Mouse (Mus musculus): ENCODE results near the gene Hist1h2bh. TPM values are rescaled to one million over a fixed set of nuclear protein-coding genes. Genes with fewer than 3 reads are reported as not detected.

Gene Hist1h2bh
- total RNA-seq, 2 experiments from 2014 or later: 1.7 to 2.1 TPM

DNA sequence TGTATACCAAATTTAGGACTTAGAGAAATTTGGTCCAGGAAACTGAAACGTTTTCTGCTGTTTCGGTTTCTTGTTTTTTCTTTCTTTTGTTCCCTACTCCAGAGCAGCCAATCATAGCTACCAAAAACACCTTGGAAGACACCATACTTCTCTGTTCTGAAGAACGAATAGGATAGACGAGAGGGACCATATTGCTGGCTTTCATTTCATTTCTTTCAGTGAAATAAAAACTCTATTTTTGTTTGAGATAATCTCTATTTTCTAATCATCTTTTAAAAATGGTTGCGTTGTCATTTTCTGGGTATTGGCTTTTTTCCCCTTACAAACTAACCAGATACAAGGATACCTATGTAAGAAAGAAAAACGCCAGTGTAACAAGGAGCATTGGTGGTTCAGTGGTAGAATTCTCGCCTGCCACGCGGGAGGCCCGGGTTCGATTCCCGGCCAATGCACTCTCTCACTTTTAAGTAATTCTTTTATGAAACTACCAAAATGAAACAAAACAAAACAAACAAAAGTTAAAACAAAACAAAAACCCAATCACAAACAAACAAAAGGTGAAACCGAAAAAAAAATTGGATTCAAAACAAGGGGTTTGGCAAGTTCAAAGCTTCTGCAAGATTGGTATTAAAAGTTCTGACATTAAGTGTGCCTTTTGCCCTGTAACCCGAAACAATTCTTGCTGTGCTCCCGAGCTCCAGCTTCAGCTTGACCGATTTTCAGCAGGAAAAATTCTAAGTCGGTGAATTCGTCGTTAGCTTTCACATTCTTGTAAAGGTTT, 26.2 kb downstream of the Hist1h2bh start:
- peak; percentile 53 to 79 for DNase-seq
- intact Hi-C loops (cut with DNase I): loop anchor here (5.0 kb wide), 1 partner anchor 1490 kb away; no protein-coding TSS in a partner anchor

DNA sequence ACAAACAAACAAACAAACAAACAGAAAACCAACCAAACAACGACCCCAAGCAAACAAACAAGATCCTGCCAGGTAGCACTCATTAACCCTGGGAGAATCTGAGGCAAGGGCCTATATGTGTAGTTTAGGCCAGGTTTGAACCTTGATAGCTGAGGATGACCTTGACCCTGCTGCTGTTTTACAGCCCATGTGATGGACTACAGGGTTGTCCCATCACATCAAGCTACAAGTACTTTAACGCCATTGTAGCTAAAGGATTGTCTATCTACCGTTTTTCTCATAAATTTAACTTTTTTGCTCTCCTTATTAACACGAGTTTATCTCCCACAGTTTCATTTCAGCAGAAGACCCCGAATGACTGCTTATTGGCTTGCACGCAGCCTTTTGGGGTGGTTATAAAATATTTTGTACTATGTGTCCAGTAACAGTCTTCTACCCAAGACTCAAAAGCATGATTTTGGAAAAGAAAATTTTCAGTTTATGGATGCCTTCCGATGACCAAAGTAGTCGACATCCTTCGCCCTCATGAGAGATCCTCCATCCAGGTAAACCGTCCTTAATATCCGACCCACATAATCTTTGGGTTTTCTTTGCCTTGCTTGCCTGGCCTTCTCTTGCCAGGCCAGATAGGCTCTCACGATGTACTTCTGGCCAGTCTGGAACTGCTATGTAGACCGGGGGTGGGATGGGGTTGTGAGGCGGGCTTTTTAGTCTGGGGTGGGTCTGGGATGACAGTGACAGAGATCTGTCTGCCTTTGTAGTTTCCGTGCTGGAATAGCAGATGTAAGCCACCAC, 27.2 kb downstream of the Hist1h2bh start:
- DNase-seq: no peak
- intact Hi-C loops (cut with DNase I): loop anchor here (5.0 kb wide), 1 partner anchor 1489 kb away; no protein-coding TSS in a partner anchor

DNA sequence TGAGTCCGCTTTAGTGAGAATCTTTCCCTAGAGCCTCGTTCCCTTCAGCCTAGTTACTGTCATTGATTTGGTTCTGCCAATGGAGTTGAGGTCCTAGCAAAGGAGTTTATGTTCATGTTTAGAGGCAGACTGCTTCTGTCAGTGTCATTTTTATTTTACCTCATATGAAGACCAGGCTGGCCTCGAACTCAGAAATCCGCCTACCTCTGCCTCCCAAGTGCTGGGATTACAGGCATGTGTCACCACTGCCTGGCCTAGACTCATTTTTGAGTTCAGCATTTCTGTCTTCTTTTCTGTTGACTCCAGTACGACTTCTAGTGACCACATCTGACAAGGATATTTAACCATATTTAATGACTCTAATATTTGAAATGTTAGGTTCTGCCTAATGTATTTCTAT, 27.9 kb downstream of the Hist1h2bh start:
- no peak for DNase-seq
- intact Hi-C loops (cut with DNase I): loop anchor here (5.0 kb wide), 1 partner anchor 1488 kb away; no protein-coding TSS in a partner anchor

DNA sequence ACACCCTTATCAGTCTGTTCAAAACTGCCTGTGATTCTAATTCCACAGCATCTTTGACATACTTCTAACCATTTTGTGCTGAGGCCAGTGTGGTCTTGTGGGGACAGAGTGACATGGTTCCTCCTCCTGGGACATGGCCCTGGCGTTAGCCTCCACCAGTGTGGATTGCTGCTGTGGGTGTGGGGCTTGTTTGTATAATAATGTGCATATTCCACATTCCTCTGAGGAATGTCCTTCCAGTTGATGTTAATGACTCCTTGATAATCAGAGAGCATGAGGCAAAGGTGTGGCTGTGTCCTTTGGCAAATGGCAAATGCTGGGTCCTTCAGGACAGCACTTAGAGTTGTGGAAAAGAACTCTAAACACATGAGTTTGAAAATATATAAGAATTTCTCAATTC, 29.7 kb downstream of the Hist1h2bh start:
- no peak for DNase-seq
- intact Hi-C loops (cut with DNase I): no loop called here

DNA sequence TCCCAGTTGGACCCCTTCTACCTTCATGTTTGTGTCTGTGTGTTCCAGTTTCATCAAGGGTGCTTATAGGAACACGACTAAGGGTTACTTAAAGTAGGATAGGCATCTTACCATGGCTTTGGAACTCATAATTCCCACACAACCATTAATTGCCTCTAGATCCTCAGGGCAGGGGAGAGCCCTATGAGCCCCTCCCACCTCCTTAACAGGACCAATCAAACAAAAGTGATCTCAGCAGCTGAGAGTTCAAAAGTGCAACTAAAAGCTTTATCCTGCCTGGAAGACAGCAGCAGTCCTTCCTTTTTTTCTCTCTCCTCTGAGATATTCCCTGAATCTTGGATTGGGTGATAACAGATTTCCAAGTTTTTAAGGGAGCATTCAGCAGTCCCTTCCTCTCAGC, 33.1 kb downstream of the Hist1h2bh start:
- no peak for DNase-seq
- intact Hi-C loops (cut with DNase I): no loop called here

DNA sequence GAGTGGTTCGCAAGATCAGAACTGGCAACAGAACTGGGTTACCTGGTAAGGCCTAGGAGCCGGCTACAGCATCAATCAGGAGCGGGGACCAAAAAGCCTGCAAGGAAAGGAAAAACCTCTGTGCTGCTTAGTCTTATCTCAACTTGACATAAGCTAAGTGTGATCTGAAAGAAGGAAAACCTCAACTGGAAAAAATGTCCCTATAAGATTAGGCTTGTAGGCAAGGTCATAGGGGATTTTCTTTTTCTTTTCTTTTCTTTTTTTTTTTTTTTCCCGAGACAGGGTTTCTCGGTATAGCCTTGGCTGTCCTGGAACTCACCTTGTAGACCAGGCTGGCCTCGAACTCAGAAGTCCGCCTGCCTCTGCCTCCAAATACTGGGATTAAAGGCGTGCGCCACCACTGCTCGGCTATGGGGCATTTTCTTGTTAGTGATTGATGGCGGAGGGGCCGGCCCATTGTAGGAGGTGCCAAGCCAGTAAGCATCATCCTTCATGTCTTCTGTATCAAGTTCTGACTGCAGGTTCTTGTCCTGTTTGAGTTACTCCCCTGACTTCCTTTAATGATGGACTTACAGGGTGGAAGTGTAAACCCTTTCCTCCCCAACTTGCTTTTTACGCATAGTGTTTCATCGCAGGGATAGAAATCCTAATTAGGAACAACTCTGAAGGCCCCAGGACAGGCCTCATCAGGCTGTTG, 36.2 kb downstream of the Hist1h2bh start:
- intact Hi-C loops (cut with DNase I): no loop called here
- DNase-seq: no peak

DNA sequence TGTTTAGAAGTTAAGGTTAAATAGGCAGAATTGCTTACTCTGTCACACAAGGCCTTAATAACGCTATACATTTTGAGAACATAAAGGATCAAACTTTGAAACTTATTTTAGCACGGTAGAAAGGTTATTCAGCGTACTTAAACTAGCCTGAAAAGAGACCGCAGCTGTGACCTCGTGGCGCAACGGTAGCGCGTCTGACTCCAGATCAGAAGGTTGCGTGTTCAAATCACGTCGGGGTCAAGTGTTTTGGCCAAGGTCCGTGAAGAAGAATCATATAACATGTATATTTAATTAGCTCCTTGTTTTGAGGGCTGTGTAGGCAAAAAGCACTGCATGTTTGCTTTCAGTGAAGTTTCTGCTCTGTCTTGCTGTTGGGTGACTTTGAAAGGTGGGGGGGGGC, 36.8 kb downstream of the Hist1h2bh start:
- DNase-seq: no peak

DNA sequence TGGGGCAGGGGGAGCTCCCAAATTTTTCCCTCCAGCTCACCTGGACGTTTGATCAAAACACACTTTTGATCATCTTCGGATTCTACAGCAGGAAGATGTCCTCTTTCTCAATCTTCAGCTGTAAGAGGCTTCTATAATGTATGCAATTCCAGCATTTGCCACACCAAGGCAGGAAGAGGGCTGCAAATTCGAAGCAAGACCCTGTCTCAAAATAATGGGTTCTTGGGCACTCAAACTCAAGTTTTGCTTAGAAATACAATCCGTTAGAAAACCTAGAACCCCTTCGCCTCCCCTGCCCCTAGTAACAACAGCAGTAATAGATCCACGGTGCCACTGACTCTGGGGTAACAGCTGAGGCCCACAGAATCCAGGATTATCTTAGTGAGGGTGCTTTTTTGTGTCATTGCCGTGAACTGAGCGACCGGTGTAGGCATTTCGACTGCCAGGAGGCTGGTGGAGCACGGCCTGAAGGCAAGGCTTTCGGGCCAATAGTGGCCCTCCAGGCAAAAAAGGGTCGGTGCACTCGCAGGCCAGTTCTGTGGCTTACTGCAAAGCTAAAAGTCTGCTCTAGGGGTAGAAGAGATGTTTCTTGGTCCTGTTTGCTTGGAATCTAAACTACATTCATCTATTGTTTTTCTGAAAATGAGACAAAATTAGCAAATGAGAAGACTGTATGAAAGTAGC, 37.4 kb downstream of the Hist1h2bh start:
- intact Hi-C loops (cut with DNase I): no loop called here
- no peak for DNase-seq

More for the DNA sequence above, 36.8 kb downstream of the Hist1h2bh start:
- intact Hi-C loops (cut with DNase I): no loop called here

DNA sequence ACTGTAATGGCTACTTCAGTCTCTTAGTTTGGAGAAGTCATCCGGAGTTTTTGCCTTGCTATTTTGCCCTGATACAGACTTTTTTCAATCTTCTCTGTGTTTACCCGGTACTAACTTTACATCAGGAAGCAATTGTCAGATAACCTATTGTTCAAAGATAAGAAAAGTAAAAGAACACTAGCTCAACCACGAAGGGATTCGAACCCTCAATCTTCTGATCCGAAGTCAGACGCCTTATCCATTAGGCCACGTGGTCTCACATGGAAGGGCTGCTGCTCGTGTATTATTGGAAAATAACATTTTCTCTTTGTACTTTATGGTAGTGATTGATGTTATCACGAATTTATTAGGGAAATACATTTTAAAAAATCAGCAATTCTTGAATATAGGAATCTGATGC, 39.4 kb downstream of the Hist1h2bh start:
- DNase-seq: no peak
- intact Hi-C loops (cut with DNase I): no loop called here

DNA sequence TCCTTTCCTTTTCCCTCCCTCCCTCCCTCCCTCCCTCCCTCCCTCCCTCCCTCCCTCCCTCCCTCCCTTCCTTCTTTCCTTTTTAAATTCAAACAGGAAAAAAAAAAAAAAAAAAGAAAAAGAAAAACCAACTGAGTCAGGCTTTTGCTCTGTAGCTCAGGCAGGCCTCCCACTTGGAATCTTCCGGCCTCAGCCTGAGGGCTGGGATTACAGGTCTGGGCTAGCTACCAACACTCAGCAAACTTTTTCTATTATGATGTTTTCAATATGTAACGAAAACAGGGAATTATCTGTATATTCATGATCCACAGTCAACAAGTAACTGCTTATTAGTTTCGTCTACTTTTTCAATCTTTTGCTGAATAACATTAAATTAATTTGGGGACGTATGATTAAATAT, 40.3 kb downstream of the Hist1h2bh start:
- no peak for DNase-seq
- intact Hi-C loops (cut with DNase I): no loop called here

DNA sequence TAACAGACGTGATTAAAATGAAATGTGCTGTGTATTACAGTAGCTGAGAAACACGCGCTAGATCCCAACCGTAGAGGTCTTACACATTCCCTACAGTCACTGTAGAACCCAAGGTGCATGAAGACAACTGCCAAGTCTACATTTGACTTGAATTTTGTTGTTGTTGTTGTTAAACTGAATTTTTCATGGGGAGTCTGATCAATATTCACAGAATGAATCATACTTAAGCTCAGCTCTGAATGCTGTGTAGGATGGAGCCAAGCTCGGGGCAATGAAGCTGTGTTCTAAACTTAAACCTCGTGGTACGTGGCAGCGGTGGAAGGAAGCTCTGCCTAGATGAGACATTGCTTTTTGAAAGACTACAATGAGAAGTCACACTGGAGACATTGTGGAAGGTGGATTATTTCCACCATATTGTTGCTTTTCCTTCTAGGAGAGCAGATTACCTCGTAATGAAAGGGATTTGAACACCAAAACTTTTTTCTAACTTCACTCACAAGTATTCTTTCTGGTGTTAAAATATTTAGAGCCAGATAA, 41.1 kb downstream of the Hist1h2bh start:
- intact Hi-C loops (cut with DNase I): no loop called here
- DNase-seq: no peak

DNA sequence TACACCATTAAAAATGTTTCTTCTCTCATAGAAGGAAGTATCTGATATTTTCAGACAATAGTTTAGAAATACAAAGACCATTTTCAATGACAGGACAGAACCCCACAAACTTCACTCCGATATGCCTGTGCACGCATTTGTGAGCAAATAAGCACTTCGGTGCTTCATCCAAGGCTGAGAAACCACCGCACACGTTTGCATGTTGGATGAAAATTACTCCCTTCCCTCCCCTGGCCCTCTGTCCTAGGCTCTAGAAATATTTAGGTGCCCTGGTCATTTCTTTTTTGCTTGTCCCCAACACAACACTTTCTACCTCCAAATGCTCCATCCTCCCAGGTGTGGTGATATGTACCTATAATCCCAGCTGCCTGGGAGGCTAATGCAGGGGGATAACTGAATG, 41.7 kb downstream of the Hist1h2bh start:
- no peak for DNase-seq
- intact Hi-C loops (cut with DNase I): no loop called here

DNA sequence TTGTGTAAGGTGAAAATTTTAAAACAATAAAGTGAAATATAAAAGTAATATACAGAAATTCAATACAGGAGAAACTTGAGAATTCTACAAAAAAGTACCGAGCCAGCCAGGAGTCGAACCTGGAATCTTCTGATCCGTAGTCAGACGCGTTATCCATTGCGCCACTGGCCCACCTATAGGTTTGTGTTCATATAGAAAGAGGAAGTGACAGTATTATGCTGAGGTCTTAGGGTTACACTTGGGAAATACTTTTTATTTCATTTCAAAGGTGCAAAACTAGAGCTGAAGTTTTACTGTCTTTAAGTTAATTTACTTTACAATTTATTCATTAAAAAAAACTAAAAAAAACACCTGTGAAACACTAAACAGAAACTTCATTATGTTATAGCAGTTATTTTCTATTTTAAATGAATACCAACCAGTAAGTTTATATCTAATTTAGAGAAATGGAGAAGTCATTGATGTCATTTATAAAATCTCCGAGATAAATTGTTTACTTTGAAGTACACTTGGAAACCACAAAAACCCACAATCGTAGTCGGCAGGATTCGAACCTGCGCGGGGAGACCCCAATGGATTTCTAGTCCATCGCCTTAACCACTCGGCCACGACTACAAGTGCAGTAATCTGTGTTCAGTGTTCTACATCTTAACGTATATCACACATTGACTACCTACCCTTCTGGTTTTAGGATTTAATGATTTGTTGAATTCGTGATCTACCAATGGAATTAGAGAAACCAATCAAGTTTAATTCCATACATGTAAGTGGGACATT, 42.6 kb downstream of the Hist1h2bh start:
- intact Hi-C loops (cut with DNase I): no loop called here
- DNase-seq: peak in 1 of 2 experiments; percentile 22

DNA sequence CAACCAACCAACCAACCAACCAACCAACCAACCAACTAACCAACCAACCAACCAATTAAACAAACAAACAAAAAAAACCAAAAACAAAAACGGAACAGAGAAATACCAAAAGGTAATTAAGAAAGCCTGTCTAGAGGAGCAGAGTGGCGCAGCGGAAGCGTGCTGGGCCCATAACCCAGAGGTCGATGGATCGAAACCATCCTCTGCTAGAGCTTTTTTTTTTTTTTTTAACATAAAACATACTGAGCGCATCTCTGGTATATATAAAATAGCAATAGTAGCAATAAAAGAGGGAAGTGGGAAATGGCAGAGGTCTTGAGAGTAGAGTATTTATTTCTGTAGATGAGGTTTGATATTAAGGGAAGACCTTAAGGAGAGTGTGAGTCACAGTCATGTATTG, 43.2 kb downstream of the Hist1h2bh start:
- DNase-seq: no peak
- intact Hi-C loops (cut with DNase I): loop anchor here (5.0 kb wide), 1 partner anchor 38 kb away; no protein-coding TSS in a partner anchor

DNA sequence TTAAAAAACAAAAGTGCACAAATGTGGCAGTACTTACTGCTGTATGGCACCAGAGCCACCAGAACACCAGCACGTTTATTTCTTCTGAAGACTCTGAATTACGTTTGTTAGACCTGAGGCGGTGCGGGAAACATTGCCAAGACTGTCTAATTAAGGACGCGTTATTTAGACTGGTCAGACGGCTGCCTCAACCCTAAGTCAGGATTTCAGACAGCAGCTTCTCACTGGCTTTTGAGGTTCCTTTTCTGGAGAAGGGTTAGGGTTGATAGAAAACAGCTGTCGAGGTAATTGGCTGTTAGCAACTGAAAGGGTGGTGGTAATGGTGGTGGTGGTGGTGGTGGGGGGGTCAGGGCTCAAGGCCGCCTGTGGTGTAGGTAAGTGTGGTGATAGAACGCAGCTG, 44.5 kb downstream of the Hist1h2bh start:
- no peak for DNase-seq
- intact Hi-C loops (cut with DNase I): loop anchor here (5.0 kb wide), 1 partner anchor 36 kb away; no protein-coding TSS in a partner anchor

DNA sequence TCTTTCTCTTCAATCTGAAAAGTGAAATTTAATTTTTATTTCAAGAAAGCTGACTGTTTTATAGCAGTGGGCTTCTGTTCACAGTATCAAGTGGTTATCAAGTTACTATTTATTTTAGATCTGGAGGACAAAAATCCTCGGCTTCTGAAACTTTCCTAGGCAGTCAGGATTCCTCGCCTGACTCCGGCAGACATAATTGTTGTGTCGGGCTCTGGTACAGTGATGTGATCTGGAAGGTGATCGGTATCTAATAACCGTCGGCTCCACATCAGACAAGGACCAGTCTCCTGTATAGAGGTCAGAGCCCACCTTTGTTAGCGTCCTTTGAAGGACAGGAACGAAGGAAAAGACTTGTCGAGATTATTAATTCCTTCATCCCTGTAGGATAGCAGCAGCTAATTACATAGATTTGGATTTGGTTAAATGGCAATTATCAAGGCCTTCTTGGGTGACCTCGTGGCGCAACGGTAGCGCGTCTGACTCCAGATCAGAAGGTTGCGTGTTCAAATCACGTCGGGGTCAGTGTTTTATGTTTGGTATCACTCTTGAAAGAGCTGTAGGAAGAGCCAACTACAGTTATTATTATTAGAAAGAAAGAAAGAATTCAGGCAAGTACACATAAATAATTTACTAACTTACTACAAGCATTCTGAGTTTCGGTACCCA, 45.4 kb downstream of the Hist1h2bh start:
- DNase-seq: no peak
- intact Hi-C loops (cut with DNase I): loop anchor here (5.0 kb wide), 1 partner anchor 35 kb away; no protein-coding TSS in a partner anchor

DNA sequence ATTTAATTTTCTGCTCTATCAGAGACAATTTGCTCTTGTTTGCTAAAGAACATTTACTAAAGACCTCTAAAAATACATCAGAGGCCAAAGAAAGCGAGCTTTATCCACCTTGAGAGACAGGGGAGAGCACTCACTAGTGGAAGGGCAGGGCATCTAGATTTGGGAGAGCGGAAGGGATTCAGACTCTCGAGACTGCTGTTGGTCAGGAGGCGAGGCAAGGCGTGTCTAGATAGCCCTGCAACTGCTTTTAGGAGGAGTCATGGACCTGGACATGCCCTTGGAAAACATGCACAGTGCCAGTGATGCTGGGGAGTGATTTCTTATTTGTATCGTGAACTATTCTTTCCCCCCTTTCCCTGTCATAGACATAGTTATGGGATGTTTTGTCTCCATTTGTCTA, 47.7 kb downstream of the Hist1h2bh start:
- intact Hi-C loops (cut with DNase I): loop anchor here (5.0 kb wide), 1 partner anchor 33 kb away; no protein-coding TSS in a partner anchor
- DNase-seq: no peak

DNA sequence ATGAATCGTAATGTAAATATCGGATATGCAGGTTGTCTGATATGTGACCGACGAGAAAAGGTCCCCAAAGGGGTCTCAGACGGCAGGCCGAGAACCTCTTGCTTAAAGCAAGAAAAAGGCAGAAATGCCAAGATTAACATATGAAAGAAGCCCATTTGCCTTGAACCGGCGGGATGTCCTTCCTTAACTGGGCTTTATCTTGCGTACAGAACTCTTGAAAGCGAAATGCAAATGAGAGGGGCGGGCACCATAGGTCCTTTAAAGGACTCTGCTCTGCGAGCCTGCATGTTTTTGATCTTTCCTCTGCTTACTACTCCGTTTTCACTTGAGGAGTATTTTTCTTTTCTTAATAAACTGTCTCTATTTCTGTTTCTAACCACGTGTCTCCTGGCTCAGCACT, 51.2 kb downstream of the Hist1h2bh start:
- intact Hi-C loops (cut with DNase I): no loop called here
- no peak for DNase-seq

All from gastrocnemius, postnatal 36 days (tissue).